Mouse (Mus musculus) bone marrow macrophage, adult 2 months (primary cell): ENCODE data around the gene Entpd6.

Experiments used
- CTCF ChIP-seq: IDR thresholded peaks from 2 replicates; pipeline ENCODE4 v1.5.1; 2012; ENCODE audit warnings: low read depth, mild to moderate bottlenecking, low read length, moderate library complexity
- POLR2A ChIP-seq: IDR thresholded peaks from 2 replicates; pipeline ENCODE4 v1.6.1; 2012; ENCODE audit warnings: mild to moderate bottlenecking, low read depth, low read length, borderline replicate concordance

DNA sequence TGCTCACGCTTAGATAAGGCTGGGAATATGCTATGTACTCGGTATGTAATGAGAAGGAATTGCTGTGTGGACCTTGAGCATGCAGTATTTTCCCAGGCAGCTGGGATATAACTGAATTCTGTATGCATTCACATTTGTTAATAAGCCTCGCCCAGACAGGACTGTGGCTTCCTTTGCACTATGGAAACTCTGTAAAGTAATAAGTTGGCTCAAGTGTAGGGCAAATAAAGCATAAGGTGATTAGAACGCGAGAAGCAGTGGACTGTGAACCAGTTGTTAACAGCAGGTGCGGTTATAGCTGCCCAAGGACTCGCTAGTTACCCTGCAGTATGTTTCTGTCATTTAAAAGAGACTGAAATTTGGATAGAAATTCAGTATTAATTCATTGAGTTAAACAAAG lies 49.2 kb downstream of the Entpd6 start:
- TF ChIP-seq CTCF (no peak), POLR2A (no peak)
